Mouse (Mus musculus) liver, embryonic 14.5 days (tissue): ENCODE measurements around the gene Pea15a.

Source experiments
- CTCF ChIP-seq: IDR thresholded peaks from 2 replicates; pipeline ENCODE4 v1.5.1; 2016; ENCODE audit warnings: antibody characterized with exemption, low read depth, control low read depth
- EP300 ChIP-seq: IDR thresholded peaks from 2 replicates; pipeline ENCODE4 v1.6.1; 2016; ENCODE audit warnings: antibody characterized with exemption, low read depth

- TF ChIP-seq EP300, result no peak
- TF ChIP-seq CTCF, result no peak
These were observed 3.0 kb downstream of the Pea15a start for GRCm38 (mm10) chr1:172203566-172203965.
